ENCODE assay signal across 10 mouse cellular contexts in the genomic region with DNA sequence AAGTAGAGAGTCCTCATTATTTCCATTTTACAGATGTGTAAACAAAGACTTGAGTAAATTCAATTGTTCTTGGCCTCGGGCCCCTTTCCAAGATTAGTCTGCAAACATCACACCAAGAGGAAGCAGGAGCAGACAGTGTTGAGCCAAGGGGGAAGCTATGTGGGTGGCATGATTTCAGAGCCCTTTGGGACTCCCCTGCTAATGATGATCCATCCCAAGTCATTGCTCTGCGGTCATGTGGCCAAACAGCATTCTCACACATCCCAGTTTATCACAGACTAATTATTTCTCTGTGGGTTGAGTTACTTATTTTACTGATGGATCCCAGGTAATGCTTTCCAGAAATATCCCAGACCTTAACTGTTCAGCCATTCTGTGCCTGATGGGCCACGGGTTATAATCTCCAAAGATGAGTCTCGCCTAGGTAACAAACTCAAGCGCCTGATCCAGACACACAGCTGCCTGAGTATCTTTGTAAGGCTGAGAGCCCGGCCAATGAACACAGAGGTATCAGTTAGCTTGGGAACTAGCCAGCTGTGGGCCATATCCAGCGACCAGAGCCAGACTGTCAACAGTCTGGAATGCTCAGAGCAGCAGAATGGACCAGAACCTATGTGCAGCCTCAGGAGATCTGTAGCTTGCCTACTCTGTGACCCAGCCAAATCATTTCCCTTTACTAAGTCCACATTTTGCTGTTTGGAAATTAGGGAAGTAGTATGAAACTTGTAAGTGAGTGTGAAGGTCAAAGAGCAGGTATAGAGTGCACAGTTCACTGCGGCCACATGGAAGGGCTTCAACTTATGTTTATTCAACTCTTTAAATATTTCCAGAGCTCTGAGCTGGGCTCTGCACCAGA.
DNase-seq lines count a peak whose midpoint lies in the region; ATAC-seq lines count a peak whose summit lies in the region.
"Had no signal": no experiment of that assay in that cellular context is flagged by ENCODE, and none has a peak within 500 bp of the region (broad histone marks: within the 10 kb centered on the region; RNA-seq: fewer than 3 reads in every experiment).

No protein-coding gene starts in this region.

- intact Hi-C loops in gastrocnemius, postnatal 14 days (cut with DNase I; ENCODE audit: low total_unique reads) = no loop called here

- 71% methylated on average over 8 of the region's 8 CpGs for WGBS in kidney, embryonic 14.5 days
- WGBS in midbrain, embryonic 14.5 days = 84% methylated on average over 8 of the region's 8 CpGs

- no peaks in the 10 kb centered on the region for H3K36me3 ChIP-seq in kidney, embryonic 14.5 days (ENCODE audit: control insufficient read depth, insufficient read depth, low read length)
- H3K36me3 ChIP-seq in midbrain, embryonic 14.5 days (ENCODE audit: control insufficient read depth, insufficient read depth, low read length) = no peaks in the 10 kb centered on the region
- H3K36me3 ChIP-seq: hindbrain, embryonic 12.5 days had no signal

- H3K9ac ChIP-seq in kidney, embryonic 14.5 days (ENCODE audit: low read depth, low read length) = no peak overlapping the region
- no peak overlapping the region for H3K9ac ChIP-seq in midbrain, embryonic 14.5 days (replicated peaks; ENCODE audit: low read length)
- H3K9ac ChIP-seq: hindbrain, embryonic 12.5 days had no signal

- no peak overlapping the region for H3K4me2 ChIP-seq in kidney, embryonic 14.5 days (replicated peaks; ENCODE audit: low read depth, low read length)
- H3K4me2 ChIP-seq in midbrain, embryonic 14.5 days (ENCODE audit: low read length) = no peak overlapping the region
- H3K4me2 ChIP-seq: hindbrain, embryonic 12.5 days had no signal

- no peaks in the 10 kb centered on the region for H3K27me3 ChIP-seq in kidney, embryonic 14.5 days (ENCODE audit: control insufficient read depth, insufficient read depth, low read length)
- H3K27me3 ChIP-seq in midbrain, embryonic 14.5 days (ENCODE audit: control insufficient read depth, insufficient read depth, low read length) = no peaks in the 10 kb centered on the region
- H3K27me3 ChIP-seq: hindbrain, embryonic 12.5 days had no signal

- H3K4me3 ChIP-seq in kidney, embryonic 14.5 days (ENCODE audit: low read length) = no peak overlapping the region
- no peak overlapping the region for H3K4me3 ChIP-seq in midbrain, embryonic 14.5 days (replicated peaks; ENCODE audit: low read depth, low read length)
- H3K4me3 ChIP-seq: hindbrain, embryonic 12.5 days had no signal

- no peak for DNase-seq in kidney, adult 18-20 months
- peak; percentile 68 for DNase-seq in gastrocnemius, postnatal 14 days
- peak; percentile 40 to 54 for DNase-seq in kidney, postnatal 25 days
- DNase-seq in skeletal muscle tissue, adult 2 months (ENCODE audit: low read depth, low spot score) = peak; percentile 78
- no peak for DNase-seq in midbrain, embryonic 14.5 days
- no peak for DNase-seq in T-cell, adult 2 months (ENCODE audit: low spot score)
- DNase-seq in frontal cortex, postnatal 36 days (ENCODE audit: low spot score in 2 of 2) = no peak
- DNase-seq: thymus, postnatal 25 days had no signal

- no peak overlapping the region for H3K27ac ChIP-seq in kidney, embryonic 14.5 days (ENCODE audit: low read depth, low read length)
- no peak overlapping the region for H3K27ac ChIP-seq in midbrain, embryonic 14.5 days (replicated peaks; ENCODE audit: low read depth, low read length)
- H3K27ac ChIP-seq: hindbrain, embryonic 12.5 days had no signal

- peaks cover 8% of the 10 kb centered on the region; the same call in 1 of the 2 replicates for H3K4me1 ChIP-seq in kidney, embryonic 14.5 days (ENCODE audit: control insufficient read depth, insufficient read depth, low read length)
- H3K4me1 ChIP-seq in midbrain, embryonic 14.5 days (ENCODE audit: control insufficient read depth, insufficient read depth, low read length) = no peaks in the 10 kb centered on the region
- H3K4me1 ChIP-seq: hindbrain, embryonic 12.5 days had no signal

- H3K9me3 ChIP-seq in kidney, embryonic 14.5 days (ENCODE audit: control insufficient read depth, low read length) = no peaks in the 10 kb centered on the region
- no peaks in the 10 kb centered on the region for H3K9me3 ChIP-seq in midbrain, embryonic 14.5 days (ENCODE audit: control insufficient read depth, low read length)
- H3K9me3 ChIP-seq: hindbrain, embryonic 12.5 days had no signal

- peak; percentile 32; the same call in 1 of the 2 replicates for ATAC-seq in kidney, embryonic 14.5 days (ENCODE audit: low FRiP score, low TSS enrichment)
- ATAC-seq in midbrain, embryonic 14.5 days (ENCODE audit: low FRiP score, low TSS enrichment) = no peak

Comparison
In these comparisons a context has a peak if more than half of its experiments do, and no peak if none do; other contexts are left out.
1. DNase-seq: peak in gastrocnemius, postnatal 14 days (single experiment), kidney, postnatal 25 days (2 of 2) and skeletal muscle tissue, adult 2 months (single experiment); none in kidney, adult 18-20 months (single experiment), midbrain, embryonic 14.5 days (single experiment), T-cell, adult 2 months (single experiment) and frontal cortex, postnatal 36 days (0 of 2).